Mouse (Mus musculus) neural tube, embryonic 12.5 days (tissue): Measurements from ENCODE around the gene Smurf1. TPM values are rescaled to one million over a fixed set of nuclear protein-coding genes. Genes with fewer than 3 reads are reported as not detected.

Experiments used
- ATAC-seq: fragments of 200-750 bp; cut with Nextera tagmentation; 2 replicates; pipeline ENCODE4 v1.8.0; 2017; ENCODE audit warnings: low read depth, mild to moderate bottlenecking, moderate TSS enrichment, moderate library complexity; ENCODE audit not compliant: low FRiP score
- H3K27ac ChIP-seq: fragments of 300-500 bp; sonication (generic); 2 replicates; pipeline ENCODE4 v1.5.1; 2016
- H3K27me3 ChIP-seq: fragments of 300-500 bp; sonication (generic); replicated peaks from 2 replicates; pipeline ENCODE4 v1.6.1; 2016; ENCODE audit warnings: mild to moderate bottlenecking
- H3K36me3 ChIP-seq: fragments of 300-500 bp; sonication (generic); 2 replicates; pipeline ENCODE4 v1.6.1; 2016; ENCODE audit warnings: mild to moderate bottlenecking
- H3K4me1 ChIP-seq: fragments of 300-500 bp; sonication (generic); 2 replicates; pipeline ENCODE4 v1.6.1; 2016
- H3K4me2 ChIP-seq: fragments of 300-500 bp; sonication (generic); replicated peaks from 2 replicates; pipeline ENCODE4 v1.6.1; 2016; ENCODE audit warnings: mild to moderate bottlenecking
- H3K4me3 ChIP-seq: fragments of 300-500 bp; sonication (generic); 2 replicates; pipeline ENCODE4 v1.5.1; 2016
- H3K9ac ChIP-seq: fragments of 300-500 bp; sonication (generic); 2 replicates; pipeline ENCODE4 v1.6.1; 2016; ENCODE audit warnings: mild to moderate bottlenecking
- H3K9me3 ChIP-seq: fragments of 300-500 bp; sonication (generic); 2 replicates; pipeline ENCODE4 v1.6.1; 2016; ENCODE audit warnings: mild to moderate bottlenecking
- WGBS: fragments of 180-500 bp; shearing (Covaris S2); methylation state at CpG from one replicate; pipeline ENCODE4 v1.1.7; 2016; 5-methylcytosine and 5-hydroxymethylcytosine counted together
- polyA plus RNA-seq: library from polyadenylated mRNA; unstranded; fragments of >200 nt; fragmentation: Nextera tagmentation; extraction: Ambion mirVana; gene quantifications from 2 replicates; pipeline ENCODE4 v1.2.1, GENCODE M21; 2016

The Smurf1 gene
- polyA plus RNA-seq, 1 experiment from 2014 or later: 30.2 TPM

GRCm38 (mm10) chr5:144909521-144909920 lies 56.1 kb downstream of the Smurf1 start:
- Histone ChIP-seq H3K36me3 (no peaks in the 10 kb centered on the region), H3K27me3 (no peaks in the 10 kb centered on the region), H3K9me3 (no peaks in the 10 kb centered on the region), H3K27ac (no peak overlapping the region), H3K4me3 (no peak overlapping the region), H3K9ac (no peak overlapping the region), H3K4me2 (no peak overlapping the region), H3K4me1 (peaks cover 28% of the 10 kb centered on the region)
- ATAC-seq: no peak
- WGBS: 78% methylated on average over 4 of the region's 4 CpGs

GRCm38 (mm10) chr5:144907591-144907990 lies 58.1 kb downstream of the Smurf1 start:
- H3K9ac ChIP-seq: no peak overlapping the region
- peaks cover 18% of the 10 kb centered on the region for H3K4me1 ChIP-seq
- no peaks in the 10 kb centered on the region for H3K36me3 ChIP-seq
- H3K27ac ChIP-seq: no peak overlapping the region
- no peak overlapping the region for H3K4me2 ChIP-seq
- 72% methylated on average over 2 of the region's 2 CpGs for WGBS
- H3K27me3 ChIP-seq: no peaks in the 10 kb centered on the region
- no peaks in the 10 kb centered on the region for H3K9me3 ChIP-seq
- no peak for ATAC-seq
- no peak overlapping the region for H3K4me3 ChIP-seq

GRCm38 (mm10) chr5:144904356-144905134 lies 61.1 kb downstream of the Smurf1 start:
- WGBS: 84% methylated on average over 12 of the region's 12 CpGs
- no peak overlapping the region for H3K9ac ChIP-seq
- H3K9me3 ChIP-seq: no peaks in the 10 kb centered on the region
- no peaks in the 10 kb centered on the region for H3K27me3 ChIP-seq
- no peak overlapping the region for H3K4me2 ChIP-seq
- H3K4me3 ChIP-seq: no peak overlapping the region
- no peak overlapping the region for H3K27ac ChIP-seq
- peaks cover 15% of the 10 kb centered on the region for H3K36me3 ChIP-seq
- no peak for ATAC-seq
- no peaks in the 10 kb centered on the region for H3K4me1 ChIP-seq

GRCm38 (mm10) chr5:144901791-144902190 lies 63.9 kb downstream of the Smurf1 start:
- peaks cover 29% of the 10 kb centered on the region for H3K36me3 ChIP-seq
- no peaks in the 10 kb centered on the region for H3K9me3 ChIP-seq
- H3K4me3 ChIP-seq: no peak overlapping the region
- peaks cover 14% of the 10 kb centered on the region; the same call in 1 of the 2 replicates for H3K4me1 ChIP-seq
- no peak overlapping the region for H3K27ac ChIP-seq
- no peak for ATAC-seq
- H3K4me2 ChIP-seq: no peak overlapping the region
- no peak overlapping the region for H3K9ac ChIP-seq
- no peaks in the 10 kb centered on the region for H3K27me3 ChIP-seq
- WGBS: 74% methylated on average over 10 of the region's 10 CpGs

- Histone ChIP-seq H3K9ac (no peak overlapping the region), H3K27me3 (no peaks in the 10 kb centered on the region), H3K4me1 (peaks cover 14% of the 10 kb centered on the region; the same call in 1 of the 2 replicates), H3K27ac (no peak overlapping the region), H3K9me3 (no peaks in the 10 kb centered on the region), H3K4me2 (no peak overlapping the region), H3K4me3 (no peak overlapping the region), H3K36me3 (peaks cover 36% of the 10 kb centered on the region)
- ATAC-seq: no peak
- WGBS: 91% methylated on average over 7 of the region's 7 CpGs
Observed at GRCm38 (mm10) chr5:144901035-144901434, 64.6 kb downstream of the Smurf1 start.

- peaks cover 57% of the 10 kb centered on the region for H3K36me3 ChIP-seq
- no peak overlapping the region for H3K4me3 ChIP-seq
- no peaks in the 10 kb centered on the region for H3K9me3 ChIP-seq
- no peaks in the 10 kb centered on the region for H3K27me3 ChIP-seq
- H3K4me1 ChIP-seq: peaks cover 14% of the 10 kb centered on the region; the same call in 1 of the 2 replicates
- no peak for ATAC-seq
- no peak overlapping the region for H3K27ac ChIP-seq
- WGBS: 43% methylated on average over 7 of the region's 7 CpGs
- no peak overlapping the region for H3K4me2 ChIP-seq
- no peak overlapping the region for H3K9ac ChIP-seq
Observed at GRCm38 (mm10) chr5:144898448-144899052, 67.1 kb downstream of the Smurf1 start.

GRCm38 (mm10) chr5:144897881-144898280 lies 67.8 kb downstream of the Smurf1 start:
- 14% methylated on average over 7 of the region's 7 CpGs for WGBS
- H3K4me2 ChIP-seq: no peak overlapping the region
- H3K27ac ChIP-seq: no peak overlapping the region
- H3K4me3 ChIP-seq: no peak overlapping the region
- peaks cover 14% of the 10 kb centered on the region; the same call in 1 of the 2 replicates for H3K4me1 ChIP-seq
- peaks cover 63% of the 10 kb centered on the region for H3K36me3 ChIP-seq
- H3K9me3 ChIP-seq: no peaks in the 10 kb centered on the region
- H3K9ac ChIP-seq: no peak overlapping the region
- H3K27me3 ChIP-seq: no peaks in the 10 kb centered on the region
- no peak for ATAC-seq

GRCm38 (mm10) chr5:144891276-144891675 lies 74.4 kb downstream of the Smurf1 start:
- WGBS: 88% methylated on average over 11 of the region's 11 CpGs
- peaks cover 90% of the 10 kb centered on the region for H3K36me3 ChIP-seq

GRCm38 (mm10) chr5:144885968-144886650 lies 79.5 kb downstream of the Smurf1 start:
- Histone ChIP-seq H3K4me3 (no peak overlapping the region), H3K36me3 (peaks cover 93% of the 10 kb centered on the region), H3K27me3 (no peaks in the 10 kb centered on the region), H3K4me2 (no peak overlapping the region), H3K9ac (no peak overlapping the region), H3K4me1 (no peaks in the 10 kb centered on the region), H3K27ac (no peak overlapping the region), H3K9me3 (no peaks in the 10 kb centered on the region)
- WGBS: 89% methylated on average over 9 of the region's 9 CpGs
- no peak for ATAC-seq

More at GRCm38 (mm10) chr5:144891276-144891675, 74.4 kb downstream of the Smurf1 start:
- Histone ChIP-seq H3K9ac (no peak overlapping the region), H3K4me3 (no peak overlapping the region), H3K27ac (no peak overlapping the region), H3K27me3 (no peaks in the 10 kb centered on the region), H3K4me1 (no peaks in the 10 kb centered on the region), H3K9me3 (no peaks in the 10 kb centered on the region), H3K4me2 (no peak overlapping the region)
- no peak for ATAC-seq

GRCm38 (mm10) chr5:144884629-144885217 lies 80.9 kb downstream of the Smurf1 start:
- H3K4me2 ChIP-seq: no peak overlapping the region
- no peak for ATAC-seq
- no peaks in the 10 kb centered on the region for H3K27me3 ChIP-seq
- H3K4me1 ChIP-seq: no peaks in the 10 kb centered on the region
- no peak overlapping the region for H3K4me3 ChIP-seq
- H3K9ac ChIP-seq: no peak overlapping the region
- no peaks in the 10 kb centered on the region for H3K9me3 ChIP-seq
- H3K36me3 ChIP-seq: peaks cover 98% of the 10 kb centered on the region
- H3K27ac ChIP-seq: no peak overlapping the region
- 86% methylated on average over 13 of the region's 13 CpGs for WGBS

- Histone ChIP-seq H3K27me3 (no peaks in the 10 kb centered on the region), H3K4me1 (no peaks in the 10 kb centered on the region), H3K4me2 (no peak overlapping the region), H3K36me3 (peaks cover 93% of the 10 kb centered on the region), H3K9me3 (no peaks in the 10 kb centered on the region), H3K9ac (no peak overlapping the region), H3K27ac (no peak overlapping the region), H3K4me3 (no peak overlapping the region)
- ATAC-seq: no peak
- 94% methylated on average over 14 of the region's 14 CpGs for WGBS
Observed at GRCm38 (mm10) chr5:144881670-144882399, 83.8 kb downstream of the Smurf1 start.
